Mouse (Mus musculus): ENCODE measurements around the gene Polr3gl. TPM values are rescaled to one million over a fixed set of nuclear protein-coding genes. Genes with fewer than 3 reads are reported as not detected.
A peak's percentile ranks its signal among the peaks of the same experiment; 100 is the strongest.
"Not testable (repeated sequence)": the region's sequence is repeated elsewhere in the genome, so short reads cannot be mapped to it uniquely, and the experiment has no call there.

Gene Polr3gl
- polyA plus RNA-seq, 1 experiment from 2014 or later, result 40.7 TPM

GRCm38 (mm10) chr3:96606007-96606406 is 12.0 kb upstream of the Polr3gl start:
- not testable (repeated sequence) for H3K9ac ChIP-seq; H3K27ac ChIP-seq; ATAC-seq (ENCODE audit: low FRiP score); H3K4me2 ChIP-seq; H3K9me3 ChIP-seq; H3K4me3 ChIP-seq (replicated peaks); H3K27me3 ChIP-seq
- WGBS, result 91% methylated on average over 4 of the region's 4 CpGs
- peaks cover 11% of the 10 kb centered on the region for H3K36me3 ChIP-seq (replicated peaks)
- H3K4me1 ChIP-seq, result peaks cover 36% of the 10 kb centered on the region

- Histone ChIP-seq H3K9me3 (no peaks in the 10 kb centered on the region), H3K9ac (peak overlapping the region; percentile 97), H3K27ac (no peak overlapping the region), H3K36me3 (replicated peaks) (peaks cover 3% of the 10 kb centered on the region; the same call in 1 of the 2 replicates), H3K4me1 (peaks cover 58% of the 10 kb centered on the region), H3K27me3 (peaks cover 9% of the 10 kb centered on the region), H3K4me3 (replicated peaks) (peak overlapping the region; percentile 96), H3K4me2 (peak overlapping the region; percentile 62)
- WGBS, result 49% methylated on average over 5 of the region's 5 CpGs
- ATAC-seq (ENCODE audit: low FRiP score), result no peak
These were observed 9.3 kb upstream of the Polr3gl start for GRCm38 (mm10) chr3:96603311-96603710.

GRCm38 (mm10) chr3:96602704-96603084 is 8.7 kb upstream of the Polr3gl start:
- Histone ChIP-seq H3K9me3 (no peaks in the 10 kb centered on the region), H3K27ac (peak overlapping the region; percentile 96), H3K27me3 (peaks cover 9% of the 10 kb centered on the region), H3K36me3 (replicated peaks) (no peaks in the 10 kb centered on the region; the same call in 1 of the 2 replicates), H3K4me2 (peak overlapping the region; percentile 62), H3K4me3 (replicated peaks) (peak overlapping the region; percentile 96), H3K4me1 (peaks cover 64% of the 10 kb centered on the region), H3K9ac (peak overlapping the region; percentile 97)
- WGBS, result 44% methylated on average over 5 of the region's 5 CpGs
- no peak for ATAC-seq (ENCODE audit: low FRiP score)

- peaks cover 69% of the 10 kb centered on the region for H3K4me1 ChIP-seq
- peak overlapping the region; percentile 96 for H3K4me3 ChIP-seq (replicated peaks)
- ATAC-seq (ENCODE audit: low FRiP score), result no peak
- peaks cover 12% of the 10 kb centered on the region for H3K27me3 ChIP-seq
- WGBS, result 19% methylated on average over 10 of the region's 10 CpGs
- peak overlapping the region; percentile 97 for H3K9ac ChIP-seq
- no peaks in the 10 kb centered on the region for H3K9me3 ChIP-seq
- no peaks in the 10 kb centered on the region for H3K36me3 ChIP-seq (replicated peaks)
- H3K27ac ChIP-seq, result peak overlapping the region; percentile 96
- peak overlapping the region; percentile 62 for H3K4me2 ChIP-seq
These were observed 8.1 kb upstream of the Polr3gl start for GRCm38 (mm10) chr3:96601941-96602703.

- Histone ChIP-seq H3K9ac (peak overlapping the region; percentile 97), H3K4me3 (replicated peaks) (peak overlapping the region; percentile 96), H3K27ac (peak overlapping the region; percentile 96), H3K4me1 (peaks cover 77% of the 10 kb centered on the region), H3K4me2 (peak overlapping the region; percentile 62), H3K36me3 (replicated peaks) (no peaks in the 10 kb centered on the region), H3K9me3 (no peaks in the 10 kb centered on the region), H3K27me3 (peaks cover 20% of the 10 kb centered on the region)
- under 1% methylated on average over 22 of the region's 40 CpGs for WGBS
- ATAC-seq (ENCODE audit: low FRiP score), result peak; percentile 63
These were observed 7.3 kb upstream of the Polr3gl start for GRCm38 (mm10) chr3:96601251-96601787.

GRCm38 (mm10) chr3:96600639-96601250 is 6.8 kb upstream of the Polr3gl start, which contains the start of gene Lix1l:
Gene Lix1l, plus strand, starts transcription at chr3:96601149.
- peaks cover 80% of the 10 kb centered on the region for H3K4me1 ChIP-seq
- H3K27ac ChIP-seq, result peak within 1 kb of the TSS; percentile 96
- ATAC-seq (ENCODE audit: low FRiP score), result peak; percentile 95
- H3K4me3 ChIP-seq (replicated peaks), result peak within 1 kb of the TSS; percentile 96
- peak within 1 kb of the TSS; percentile 62 for H3K4me2 ChIP-seq
- H3K36me3 ChIP-seq (replicated peaks), result no peaks in the 10 kb centered on the region
- H3K9ac ChIP-seq, result peak within 1 kb of the TSS; percentile 97
- H3K9me3 ChIP-seq, result no peaks in the 10 kb centered on the region
- H3K27me3 ChIP-seq, result peaks cover 25% of the 10 kb centered on the region
- under 1% methylated on average over 27 of the region's 27 CpGs for WGBS

GRCm38 (mm10) chr3:96599411-96599810 is 5.4 kb upstream of the Polr3gl start:
- Histone ChIP-seq H3K36me3 (replicated peaks) (no peaks in the 10 kb centered on the region), H3K4me3 (replicated peaks) (no peak overlapping the region), H3K4me1 (peaks cover 78% of the 10 kb centered on the region), H3K27ac (no peak overlapping the region), H3K4me2 (0 out of 2 replicates have a peak overlapping the region, but pooled peaks have one; percentile 95), H3K27me3 (peaks cover 37% of the 10 kb centered on the region), H3K9ac (no peak overlapping the region), H3K9me3 (no peaks in the 10 kb centered on the region)
- WGBS, result 59% methylated on average over 3 of the region's 3 CpGs
- ATAC-seq (ENCODE audit: low FRiP score), result no peak

GRCm38 (mm10) chr3:96599069-96599393 is 5.0 kb upstream of the Polr3gl start:
- Histone ChIP-seq H3K4me2 (peak overlapping the region; percentile 95), H3K9ac (peak overlapping the region; percentile 72; the same call in 1 of the 2 replicates), H3K27me3 (peaks cover 37% of the 10 kb centered on the region), H3K4me3 (replicated peaks) (peak overlapping the region; percentile 49), H3K9me3 (no peaks in the 10 kb centered on the region), H3K27ac (no peak overlapping the region), H3K36me3 (replicated peaks) (no peaks in the 10 kb centered on the region), H3K4me1 (peaks cover 74% of the 10 kb centered on the region)
- ATAC-seq (ENCODE audit: low FRiP score), result no peak
- WGBS, result 48% methylated on average over 8 of the region's 8 CpGs

- Histone ChIP-seq H3K36me3 (replicated peaks) (no peaks in the 10 kb centered on the region), H3K27ac (peak overlapping the region; percentile 13; the same call in 1 of the 2 replicates), H3K4me1 (peaks cover 68% of the 10 kb centered on the region), H3K27me3 (peaks cover 37% of the 10 kb centered on the region), H3K4me2 (peak overlapping the region; percentile 95), H3K9me3 (no peaks in the 10 kb centered on the region), H3K4me3 (replicated peaks) (peak overlapping the region; percentile 49), H3K9ac (peak overlapping the region; percentile 72)
- 2% methylated on average over 51 of the region's 54 CpGs for WGBS
- no peak for ATAC-seq (ENCODE audit: low FRiP score)
These were observed 4.4 kb upstream of the Polr3gl start for GRCm38 (mm10) chr3:96598156-96599068.

GRCm38 (mm10) chr3:96597435-96597891 is 3.5 kb upstream of the Polr3gl start:
- ATAC-seq (ENCODE audit: low FRiP score), result 0 out of 2 replicates have a peak, but pooled peaks have one; percentile 2
- H3K27ac ChIP-seq, result peak overlapping the region; percentile 36; the same call in 1 of the 2 replicates
- WGBS, result under 1% methylated on average over 40 of the region's 40 CpGs
- peaks cover 37% of the 10 kb centered on the region for H3K27me3 ChIP-seq
- H3K36me3 ChIP-seq (replicated peaks), result no peaks in the 10 kb centered on the region
- H3K4me3 ChIP-seq (replicated peaks), result peak overlapping the region; percentile 49
- peak overlapping the region; percentile 72 for H3K9ac ChIP-seq
- peaks cover 68% of the 10 kb centered on the region for H3K4me1 ChIP-seq
- no peaks in the 10 kb centered on the region for H3K9me3 ChIP-seq
- H3K4me2 ChIP-seq, result peak overlapping the region; percentile 95

GRCm38 (mm10) chr3:96596855-96597254 is 2.9 kb upstream of the Polr3gl start:
- Histone ChIP-seq H3K9me3 (no peaks in the 10 kb centered on the region), H3K36me3 (replicated peaks) (no peaks in the 10 kb centered on the region), H3K4me2 (peak overlapping the region; percentile 95), H3K4me3 (replicated peaks) (peak overlapping the region; percentile 49), H3K4me1 (peaks cover 67% of the 10 kb centered on the region), H3K9ac (peak overlapping the region; percentile 72), H3K27ac (no peak overlapping the region), H3K27me3 (peaks cover 37% of the 10 kb centered on the region)
- ATAC-seq (ENCODE audit: low FRiP score), result no peak
- 2% methylated on average over 10 of the region's 12 CpGs for WGBS

Measured in forebrain, embryonic 12.5 days (tissue).